Mouse (Mus musculus) myocyte (in vitro differentiated cells): ENCODE results near the gene Agmat. TPM values are rescaled to one million over a fixed set of nuclear protein-coding genes. Genes with fewer than 3 reads are reported as not detected.
"Not testable (repeated sequence)": the region's sequence is repeated elsewhere in the genome, so short reads cannot be mapped to it uniquely, and the experiment has no call there.

ENCODE experiments used
- H3K27me3 ChIP-seq: one replicate; pipeline ENCODE4 v1.6.1; 2011; ENCODE audit not compliant: control insufficient read depth, insufficient read depth, insufficient read length
- H3K36me3 ChIP-seq: one replicate; pipeline ENCODE4 v1.6.1; 2011; ENCODE audit not compliant: control insufficient read depth, insufficient read depth
- H3K4me2 ChIP-seq: one replicate; pipeline ENCODE4 v1.6.1; 2011; ENCODE audit warnings: low read depth, control low read depth
- H3K4me3 ChIP-seq: one replicate; pipeline ENCODE4 v1.5.1; 2011; ENCODE audit warnings: mild to moderate bottlenecking, control low read depth, moderate library complexity
- H3K79me2 ChIP-seq: one replicate; pipeline ENCODE4 v1.6.1; 2011; ENCODE audit not compliant: control insufficient read depth, insufficient read depth
- H3ac ChIP-seq: one replicate; pipeline ENCODE4 v1.6.1; 2011; ENCODE audit not compliant: control insufficient read depth, insufficient read length
- CEBPB ChIP-seq: IDR thresholded peaks from 2 replicates; pipeline ENCODE4 v1.6.1; 2011; ENCODE audit warnings: mild to moderate bottlenecking, moderate library complexity; ENCODE audit not compliant: poor library complexity, insufficient read depth, severe bottlenecking
- E2F4 ChIP-seq: IDR thresholded peaks from one replicate; pipeline ENCODE4 v1.6.1; 2011; ENCODE audit warnings: mild to moderate bottlenecking, control low read depth, moderate library complexity; ENCODE audit not compliant: insufficient read depth
- MAX ChIP-seq: IDR thresholded peaks from one replicate; pipeline ENCODE4 v1.6.1; 2011; ENCODE audit warnings: low read depth, mild to moderate bottlenecking, control low read depth
- MYOD1 ChIP-seq, 3 experiments: IDR thresholded peaks; one replicate each; pipeline ENCODE4 v1.6.1; 2011; ENCODE audit warnings: control low read depth in 2 of 3, low read depth in 2 of 3, mild to moderate bottlenecking in 2 of 3, moderate library complexity in 1 of 3; ENCODE audit not compliant: insufficient read length in 2 of 3, control insufficient read depth in 1 of 3
- MYOG ChIP-seq, 3 experiments: IDR thresholded peaks; one replicate each; pipeline ENCODE4 v1.6.1; 2011; ENCODE audit warnings: control low read depth in 2 of 3, low read depth in 2 of 3, mild to moderate bottlenecking in 2 of 3; ENCODE audit not compliant: insufficient read length in 2 of 3, control insufficient read depth in 1 of 3, insufficient read depth in 1 of 3
- POLR2A ChIP-seq: IDR thresholded peaks from one replicate; pipeline ENCODE4 v1.6.1; 2011; ENCODE audit warnings: low read depth, mild to moderate bottlenecking, control low read depth, moderate library complexity; ENCODE audit not compliant: insufficient read length
- POLR2AphosphoS2 ChIP-seq: IDR thresholded peaks from one replicate; pipeline ENCODE4 v1.6.1; 2011; ENCODE audit warnings: low read depth, control low read depth; ENCODE audit not compliant: insufficient read length
- REST ChIP-seq: IDR thresholded peaks from one replicate; pipeline ENCODE4 v1.6.1; 2011; ENCODE audit warnings: mild to moderate bottlenecking, control low read depth, moderate library complexity; ENCODE audit not compliant: insufficient read depth, insufficient read length
- SRF ChIP-seq: IDR thresholded peaks from one replicate; pipeline ENCODE4 v1.6.1; 2011; ENCODE audit warnings: low read depth; ENCODE audit not compliant: control insufficient read depth, insufficient read length
- TCF12 ChIP-seq: IDR thresholded peaks from one replicate; pipeline ENCODE4 v1.6.1; 2011; ENCODE audit warnings: mild to moderate bottlenecking, control low read depth; ENCODE audit not compliant: poor library complexity, insufficient read depth, severe bottlenecking
- TCF3 ChIP-seq: IDR thresholded peaks from one replicate; pipeline ENCODE4 v1.6.1; 2011; ENCODE audit warnings: low read depth, control low read depth; ENCODE audit not compliant: insufficient read length
- USF1 ChIP-seq: IDR thresholded peaks from one replicate; pipeline ENCODE4 v1.6.1; 2011; ENCODE audit warnings: low read depth, mild to moderate bottlenecking, control low read depth, moderate library complexity
- polyA plus RNA-seq: library from polyadenylated mRNA; unstranded; fragments of >200 nt; fragmentation: generic; extraction: Trizol; gene quantifications from one replicate; pipeline ENCODE4 v1.2.1, GENCODE M21; 2012; ENCODE audit warnings: missing spikeins

The Agmat gene
- polyA plus RNA-seq, 1 experiment: 0.72 TPM

DNA sequence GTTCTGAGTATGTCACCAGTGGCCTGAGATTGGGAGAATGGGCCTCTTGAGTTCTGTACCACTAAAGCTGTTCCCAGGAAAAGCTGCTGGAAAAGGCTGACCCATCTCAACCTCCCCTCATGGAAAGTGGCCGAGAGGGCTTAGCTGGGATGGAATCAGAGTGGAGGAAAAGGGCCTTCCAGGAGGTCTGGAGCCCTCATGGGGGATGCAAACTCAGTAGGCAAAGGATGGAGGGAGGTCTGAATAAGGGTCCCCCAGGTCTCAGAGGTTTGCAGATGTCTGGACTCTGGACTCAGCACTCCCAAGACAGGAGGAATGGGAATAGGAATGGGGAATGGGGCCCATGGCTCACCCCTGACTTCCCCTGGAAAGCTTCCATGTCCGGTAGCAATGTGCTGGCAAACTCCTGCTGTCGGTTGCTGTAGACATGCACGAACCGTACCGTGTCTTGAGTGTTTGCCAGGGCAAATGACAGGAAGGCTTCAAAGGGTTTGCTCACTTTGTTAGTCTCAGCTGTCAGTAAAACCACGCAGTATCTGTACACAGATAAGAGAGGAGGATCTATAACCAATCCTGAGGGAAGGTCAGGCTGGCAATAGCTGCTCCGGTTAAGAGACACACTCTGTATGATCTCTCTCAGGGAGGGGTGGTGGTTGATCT, 23.2 kb downstream of the Agmat start:
- peaks cover 17% of the 10 kb centered on the region for H3K36me3 ChIP-seq
- TF ChIP-seq POLR2A: no peak
- no peak for TF ChIP-seq MYOG (IDR thresholded peaks at IDR 0.05; ENCODE audit: control insufficient read depth in 1 of 3, insufficient read depth in 1 of 3, insufficient read length in 2 of 3, low read depth in 2 of 3)
- no peak for TF ChIP-seq MYOD1 (IDR thresholded peaks at IDR 0.05; ENCODE audit: control insufficient read depth in 1 of 3, insufficient read length in 2 of 3, low read depth in 2 of 3)
- TF ChIP-seq MAX: no peak
- TF ChIP-seq TCF12: no peak
- no peak for TF ChIP-seq SRF
- no peak for TF ChIP-seq USF1
- no peak for TF ChIP-seq REST
- TF ChIP-seq E2F4: no peak
- no peak for TF ChIP-seq CEBPB
- no peak for TF ChIP-seq POLR2AphosphoS2
- no peak for TF ChIP-seq TCF3
- H3K4me3 ChIP-seq: no peak overlapping the region

DNA sequence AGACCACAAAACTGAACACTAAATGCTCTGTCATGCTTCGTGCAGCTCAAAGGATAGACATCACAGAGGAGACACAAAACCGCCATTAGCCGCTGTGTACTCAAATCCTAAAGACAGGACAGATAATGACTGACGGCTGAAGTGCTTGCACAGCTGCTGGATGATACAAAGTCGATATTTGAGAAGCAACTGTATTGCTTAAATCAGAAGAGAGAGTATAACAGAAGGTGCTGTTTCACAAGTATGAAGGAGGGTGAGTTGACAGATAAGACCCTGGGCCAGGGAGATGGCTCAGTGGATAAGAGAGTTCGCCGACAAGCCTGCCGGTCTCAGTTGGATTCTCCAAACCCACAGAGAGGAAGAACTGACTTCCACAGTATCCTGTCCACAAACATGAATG, 25.4 kb downstream of the Agmat start:
- no peak overlapping the region for H3K4me3 ChIP-seq
- TF ChIP-seq MYOD1 (IDR thresholded peaks at IDR 0.05; ENCODE audit: control insufficient read depth in 1 of 3, insufficient read length in 2 of 3, low read depth in 2 of 3) (no peak), REST (no peak), E2F4 (no peak)
- no peaks in the 10 kb centered on the region for H3K27me3 ChIP-seq
- H3ac ChIP-seq: no peak overlapping the region
- H3K36me3 ChIP-seq: peaks cover 16% of the 10 kb centered on the region
- H3K79me2 ChIP-seq: no peaks in the 10 kb centered on the region
- no peak overlapping the region for H3K4me2 ChIP-seq

More for the DNA sequence above, 23.2 kb downstream of the Agmat start:
- H3K27me3 ChIP-seq: no peaks in the 10 kb centered on the region
- H3K79me2 ChIP-seq: no peaks in the 10 kb centered on the region
- H3ac ChIP-seq: no peak overlapping the region
- H3K4me2 ChIP-seq: no peak overlapping the region

DNA sequence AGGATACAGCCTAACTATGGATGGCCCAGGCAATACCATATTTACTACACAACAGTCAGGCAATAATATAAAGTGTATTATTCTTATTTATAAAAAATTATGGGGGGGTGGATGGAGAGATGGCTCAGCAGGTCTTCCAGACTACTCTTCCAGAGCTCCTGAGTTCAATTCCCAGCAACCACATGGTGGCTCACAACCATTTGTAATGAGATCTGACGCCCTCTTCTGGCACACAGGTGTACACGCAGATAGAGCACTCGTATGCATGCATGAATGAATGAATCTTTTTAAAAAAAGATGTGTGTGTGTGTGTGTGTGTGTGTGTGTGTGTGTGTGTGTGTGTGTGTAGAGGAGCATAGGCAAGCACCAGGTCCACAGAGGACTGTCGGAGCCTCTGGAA, 26.5 kb downstream of the Agmat start:
- peaks cover 19% of the 10 kb centered on the region for H3K36me3 ChIP-seq
- H3K4me2 ChIP-seq, H3K27me3 ChIP-seq, H3K4me3 ChIP-seq, H3ac ChIP-seq, H3K79me2 ChIP-seq: not testable (repeated sequence)

DNA sequence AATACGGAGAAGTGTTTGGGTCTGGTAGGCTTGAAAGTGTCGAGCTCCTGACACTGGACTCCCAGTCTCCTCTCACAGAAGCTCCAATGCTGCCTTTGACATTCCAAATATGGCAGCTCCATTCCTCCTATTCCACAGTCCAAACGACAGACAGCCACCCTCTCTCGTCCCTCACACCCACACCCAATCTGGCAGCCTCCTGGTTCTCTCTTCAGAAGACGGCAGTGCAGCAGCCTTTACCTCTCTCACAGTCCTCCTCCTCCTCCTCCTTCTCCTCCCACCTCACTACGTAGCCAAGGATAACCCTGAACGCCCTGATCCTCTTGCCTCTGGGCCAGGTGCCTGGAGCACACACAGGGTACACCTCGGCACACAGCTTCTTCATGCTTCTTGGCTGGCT, 33.4 kb downstream of the Agmat start:
- H3K36me3 ChIP-seq: peaks cover 18% of the 10 kb centered on the region

DNA sequence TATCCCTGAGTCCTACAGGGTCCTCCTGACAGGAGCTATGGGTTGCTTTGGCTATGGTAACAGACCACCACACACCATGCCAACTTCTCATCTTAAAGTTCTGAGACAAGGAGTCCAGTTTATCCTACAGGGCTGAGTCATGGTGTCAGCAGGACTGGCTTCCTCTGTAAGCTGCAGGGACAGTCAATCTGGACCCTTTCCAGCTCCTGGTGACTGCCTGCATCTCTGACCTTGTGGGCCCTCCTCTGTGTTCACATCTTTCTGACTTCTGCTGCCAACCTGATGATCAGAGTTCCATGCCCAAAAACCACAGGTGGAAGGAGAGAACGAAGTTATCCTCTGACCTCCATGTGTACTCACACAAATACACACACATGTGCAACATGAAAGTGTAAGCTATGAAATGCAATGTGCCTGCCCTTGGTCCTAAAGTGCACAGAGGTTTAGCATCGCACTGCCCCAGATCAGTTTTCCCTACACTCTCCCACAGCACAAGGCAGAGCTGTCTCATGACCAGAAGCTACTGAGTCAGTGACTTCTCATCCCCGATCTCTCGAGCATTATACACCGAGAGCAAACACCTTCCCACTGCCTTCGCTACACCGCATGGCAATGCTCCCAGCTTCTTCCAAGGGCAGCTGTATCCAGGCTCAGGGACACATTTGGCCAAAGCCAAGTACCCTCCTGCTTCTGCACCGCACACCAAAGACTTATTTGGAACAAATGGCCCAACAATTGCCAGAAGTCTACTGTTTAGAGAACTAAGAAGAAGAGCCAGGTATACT, 34.9 kb downstream of the Agmat start:
- Histone ChIP-seq H3ac (no peak overlapping the region), H3K27me3 (no peaks in the 10 kb centered on the region), H3K4me2 (no peak overlapping the region), H3K36me3 (peaks cover 18% of the 10 kb centered on the region), H3K79me2 (no peaks in the 10 kb centered on the region), H3K4me3 (no peak overlapping the region)
- TF ChIP-seq USF1: no peak

More for the DNA sequence above, 33.4 kb downstream of the Agmat start:
- no peak for TF ChIP-seq POLR2AphosphoS2
- TF ChIP-seq CEBPB: no peak
- no peak for TF ChIP-seq MYOD1 (IDR thresholded peaks at IDR 0.05; ENCODE audit: control insufficient read depth in 1 of 3, insufficient read length in 2 of 3, low read depth in 2 of 3)
- no peak for TF ChIP-seq SRF
- TF ChIP-seq POLR2A: no peak
- TF ChIP-seq REST: no peak
- TF ChIP-seq MAX: no peak
- TF ChIP-seq TCF3: no peak
- no peak for TF ChIP-seq E2F4
- no peak for TF ChIP-seq TCF12
- TF ChIP-seq MYOG (IDR thresholded peaks at IDR 0.05; ENCODE audit: control insufficient read depth in 1 of 3, insufficient read depth in 1 of 3, insufficient read length in 2 of 3, low read depth in 2 of 3): no peak
- TF ChIP-seq USF1: no peak
- Histone ChIP-seq H3ac (no peak overlapping the region), H3K27me3 (no peaks in the 10 kb centered on the region), H3K4me2 (no peak overlapping the region), H3K4me3 (no peak overlapping the region), H3K79me2 (no peaks in the 10 kb centered on the region)
